Mouse (Mus musculus): ENCODE data around the gene Lgmn. TPM values are rescaled to one million over a fixed set of nuclear protein-coding genes. Genes with fewer than 3 reads are reported as not detected.

Gene Lgmn
- polyA plus RNA-seq, 1 experiment from 2014 or later, result 65.5 TPM

- H3K4me3 ChIP-seq (ENCODE audit: low read depth, low read length), result no peak overlapping the region
- ATAC-seq (replicated peaks; ENCODE audit: insufficient number of reproducible peaks, low FRiP score, low TSS enrichment, low read depth), result no peak
- no peak overlapping the region for H3K4me2 ChIP-seq (ENCODE audit: low read depth, low read length)
- WGBS, result 91% methylated on average over 7 of the region's 7 CpGs
- no peak for DNase-seq (ENCODE audit: low spot score)
- no peaks in the 10 kb centered on the region for H3K27me3 ChIP-seq (ENCODE audit: control insufficient read depth, insufficient read depth, low read length)
- H3K27ac ChIP-seq (replicated peaks; ENCODE audit: low read depth, low read length), result no peak overlapping the region
- H3K4me1 ChIP-seq (ENCODE audit: control insufficient read depth, insufficient read depth, low read length), result no peaks in the 10 kb centered on the region
- H3K36me3 ChIP-seq (replicated peaks; ENCODE audit: control insufficient read depth, insufficient read depth, low read depth, low read length), result no peaks in the 10 kb centered on the region
- no peak overlapping the region for H3K9ac ChIP-seq (replicated peaks; ENCODE audit: low read length)
- no peaks in the 10 kb centered on the region for H3K9me3 ChIP-seq (replicated peaks; ENCODE audit: control insufficient read depth, low read length)
Observed at GRCm38 (mm10) chr12:102365016-102365415, 74.6 kb downstream of the Lgmn start.

GRCm38 (mm10) chr12:102361189-102362161 is 78.1 kb downstream of the Lgmn start:
- no peaks in the 10 kb centered on the region for H3K36me3 ChIP-seq (replicated peaks; ENCODE audit: control insufficient read depth, insufficient read depth, low read depth, low read length)
- ATAC-seq (replicated peaks; ENCODE audit: insufficient number of reproducible peaks, low FRiP score, low TSS enrichment, low read depth) (no peak), DNase-seq (ENCODE audit: low spot score) (no peak)
- H3K27me3 ChIP-seq (ENCODE audit: control insufficient read depth, insufficient read depth, low read length), result no peaks in the 10 kb centered on the region
- H3K4me1 ChIP-seq (ENCODE audit: control insufficient read depth, insufficient read depth, low read length), result no peaks in the 10 kb centered on the region
- H3K9me3 ChIP-seq (replicated peaks; ENCODE audit: control insufficient read depth, low read length), result no peaks in the 10 kb centered on the region
- no peak overlapping the region for H3K27ac ChIP-seq (replicated peaks; ENCODE audit: low read depth, low read length)
- H3K4me3 ChIP-seq (ENCODE audit: low read depth, low read length), result no peak overlapping the region
- H3K4me2 ChIP-seq (ENCODE audit: low read depth, low read length), result no peak overlapping the region
- H3K9ac ChIP-seq (replicated peaks; ENCODE audit: low read length), result no peak overlapping the region
- WGBS, result 88% methylated on average over 10 of the region's 10 CpGs

DNA sequence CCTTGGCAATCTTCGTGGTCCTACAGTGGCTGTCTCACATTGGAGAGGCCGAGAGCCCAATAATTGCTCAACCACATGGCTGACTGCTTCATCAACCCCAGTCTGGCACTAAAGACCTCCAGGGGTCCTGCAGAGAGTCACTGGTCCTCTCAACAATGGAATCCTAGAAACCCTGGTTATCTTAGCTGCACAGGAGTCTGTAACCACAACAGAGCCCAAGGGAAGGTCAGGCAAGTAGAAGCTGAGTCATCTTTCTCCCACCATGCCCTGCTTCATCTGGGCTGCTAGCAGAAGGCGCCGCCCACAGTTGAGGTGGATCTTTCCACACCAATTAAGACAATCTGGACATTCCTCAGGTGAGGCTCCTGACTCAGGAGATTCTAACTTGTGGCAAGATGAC is 80.2 kb downstream of the Lgmn start:
- H3K27me3 ChIP-seq (ENCODE audit: control insufficient read depth, insufficient read depth, low read length), result no peaks in the 10 kb centered on the region
- no peak overlapping the region for H3K4me3 ChIP-seq (ENCODE audit: low read depth, low read length)
- H3K27ac ChIP-seq (replicated peaks; ENCODE audit: low read depth, low read length), result no peak overlapping the region
- no peaks in the 10 kb centered on the region for H3K9me3 ChIP-seq (replicated peaks; ENCODE audit: control insufficient read depth, low read length)
- no peak overlapping the region for H3K9ac ChIP-seq (replicated peaks; ENCODE audit: low read length)
- no peak for ATAC-seq (replicated peaks; ENCODE audit: insufficient number of reproducible peaks, low FRiP score, low TSS enrichment, low read depth)
- H3K4me2 ChIP-seq (ENCODE audit: low read depth, low read length), result no peak overlapping the region
- DNase-seq (ENCODE audit: low spot score), result no peak
- H3K4me1 ChIP-seq (ENCODE audit: control insufficient read depth, insufficient read depth, low read length), result no peaks in the 10 kb centered on the region
- no peaks in the 10 kb centered on the region for H3K36me3 ChIP-seq (replicated peaks; ENCODE audit: control insufficient read depth, insufficient read depth, low read depth, low read length)
- 92% methylated on average over 4 of the region's 4 CpGs for WGBS

DNA sequence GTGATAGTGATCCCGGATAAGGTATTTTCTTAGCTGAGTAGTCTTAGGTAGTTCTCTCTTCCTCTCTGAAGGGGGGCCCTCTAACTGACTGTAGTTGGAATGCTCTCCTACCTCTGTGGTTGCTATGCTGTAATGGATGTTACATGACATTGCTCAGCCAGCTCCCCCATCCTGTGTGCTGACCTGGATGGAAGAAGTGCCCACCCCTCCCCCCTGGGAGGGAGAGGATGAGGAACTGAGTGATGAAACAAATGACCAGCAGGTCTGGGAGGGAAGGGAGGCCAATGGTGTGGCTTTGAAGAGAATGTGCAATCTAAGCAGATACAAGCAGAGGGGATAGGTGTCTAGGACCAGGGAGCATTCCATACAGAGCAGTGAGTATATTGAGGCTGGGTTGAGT is 82.8 kb downstream of the Lgmn start:
- WGBS, result 96% methylated on average over 1 of the region's 1 CpGs
- ATAC-seq (replicated peaks; ENCODE audit: insufficient number of reproducible peaks, low FRiP score, low TSS enrichment, low read depth), result no peak
- H3K9me3 ChIP-seq (replicated peaks; ENCODE audit: control insufficient read depth, low read length), result no peaks in the 10 kb centered on the region
- H3K36me3 ChIP-seq (replicated peaks; ENCODE audit: control insufficient read depth, insufficient read depth, low read depth, low read length), result no peaks in the 10 kb centered on the region
- no peaks in the 10 kb centered on the region for H3K4me1 ChIP-seq (ENCODE audit: control insufficient read depth, insufficient read depth, low read length)
- no peak overlapping the region for H3K4me3 ChIP-seq (ENCODE audit: low read depth, low read length)
- H3K4me2 ChIP-seq (ENCODE audit: low read depth, low read length), result no peak overlapping the region
- no peak overlapping the region for H3K9ac ChIP-seq (replicated peaks; ENCODE audit: low read length)
- no peak overlapping the region for H3K27ac ChIP-seq (replicated peaks; ENCODE audit: low read depth, low read length)
- H3K27me3 ChIP-seq (ENCODE audit: control insufficient read depth, insufficient read depth, low read length), result no peaks in the 10 kb centered on the region
- no peak for DNase-seq (ENCODE audit: low spot score)

DNA sequence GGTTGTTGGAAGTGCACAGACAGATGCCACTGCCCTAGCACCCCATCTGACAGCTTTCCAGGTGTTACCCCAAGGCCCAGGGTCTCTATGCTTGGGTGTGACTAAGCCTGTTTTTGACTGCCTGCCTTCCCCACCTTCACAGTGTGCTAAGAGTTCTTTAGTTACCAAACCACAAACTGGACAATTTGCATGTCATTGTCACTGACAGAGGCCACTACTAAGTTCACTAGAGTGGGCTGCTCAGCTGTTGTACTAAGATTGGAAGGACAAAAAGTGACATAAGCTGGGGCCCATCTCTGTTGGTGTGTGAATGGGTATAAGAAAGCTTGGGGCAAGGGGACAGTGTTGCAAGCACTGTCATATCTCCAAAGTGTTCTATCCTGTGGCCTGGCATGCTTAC is 83.8 kb downstream of the Lgmn start:
- no peak overlapping the region for H3K9ac ChIP-seq (replicated peaks; ENCODE audit: low read length)
- no peaks in the 10 kb centered on the region for H3K36me3 ChIP-seq (replicated peaks; ENCODE audit: control insufficient read depth, insufficient read depth, low read depth, low read length)
- H3K4me1 ChIP-seq (ENCODE audit: control insufficient read depth, insufficient read depth, low read length), result no peaks in the 10 kb centered on the region
- no peak for ATAC-seq (replicated peaks; ENCODE audit: insufficient number of reproducible peaks, low FRiP score, low TSS enrichment, low read depth)
- H3K9me3 ChIP-seq (replicated peaks; ENCODE audit: control insufficient read depth, low read length), result no peaks in the 10 kb centered on the region
- H3K4me2 ChIP-seq (ENCODE audit: low read depth, low read length), result no peak overlapping the region
- no peaks in the 10 kb centered on the region for H3K27me3 ChIP-seq (ENCODE audit: control insufficient read depth, insufficient read depth, low read length)
- no peak overlapping the region for H3K27ac ChIP-seq (replicated peaks; ENCODE audit: low read depth, low read length)
- H3K4me3 ChIP-seq (ENCODE audit: low read depth, low read length), result no peak overlapping the region
- no peak for DNase-seq (ENCODE audit: low spot score)

DNA sequence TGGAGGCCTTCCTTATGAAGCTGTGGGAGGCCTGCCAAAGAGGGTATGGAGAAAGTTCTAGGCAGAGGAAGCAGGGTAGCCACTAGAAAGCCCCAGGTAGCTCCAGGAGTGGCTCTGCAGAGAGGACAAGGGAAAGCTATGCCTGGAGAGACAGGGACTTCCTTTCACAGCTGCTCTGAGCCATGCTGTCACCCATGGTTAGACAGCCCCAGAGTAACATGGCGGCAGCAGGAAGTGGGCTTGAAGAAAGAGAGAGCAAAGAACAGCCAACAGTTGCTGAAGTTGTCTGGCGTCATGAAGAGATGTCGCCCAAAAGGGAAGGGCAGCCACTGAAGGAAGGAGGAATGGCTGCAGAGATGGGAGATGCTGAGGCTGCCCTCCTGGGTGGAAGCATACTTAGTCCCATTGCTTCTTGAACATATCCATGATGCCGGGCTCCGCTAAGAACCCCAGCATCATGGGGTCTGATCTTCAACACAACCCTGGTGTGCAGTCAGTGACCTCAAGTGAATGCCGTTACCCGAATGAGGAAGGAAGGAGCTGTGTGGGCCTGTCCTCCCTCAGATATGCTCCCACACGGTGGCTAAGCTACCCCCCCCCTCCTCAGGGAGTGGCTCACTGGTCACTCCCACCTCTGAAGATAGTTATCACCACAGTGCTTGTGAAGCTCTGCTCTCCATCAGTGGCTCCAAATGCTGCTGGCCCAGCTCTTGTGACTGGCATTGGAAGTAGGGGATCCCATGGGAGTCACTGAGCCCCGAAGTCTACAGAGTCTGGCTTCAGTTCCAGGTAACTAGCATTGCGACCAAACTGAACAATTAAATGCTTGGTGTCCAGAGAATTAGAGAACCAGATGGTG is 85.3 kb downstream of the Lgmn start:
- no peaks in the 10 kb centered on the region for H3K9me3 ChIP-seq (replicated peaks; ENCODE audit: control insufficient read depth, low read length)
- no peak overlapping the region for H3K4me3 ChIP-seq (ENCODE audit: low read depth, low read length)
- 86% methylated on average over 10 of the region's 10 CpGs for WGBS
- ATAC-seq (replicated peaks; ENCODE audit: insufficient number of reproducible peaks, low FRiP score, low TSS enrichment, low read depth) (no peak), DNase-seq (ENCODE audit: low spot score) (no peak)
- no peak overlapping the region for H3K27ac ChIP-seq (replicated peaks; ENCODE audit: low read depth, low read length)
- H3K36me3 ChIP-seq (replicated peaks; ENCODE audit: control insufficient read depth, insufficient read depth, low read depth, low read length), result no peaks in the 10 kb centered on the region
- H3K9ac ChIP-seq (replicated peaks; ENCODE audit: low read length), result no peak overlapping the region
- H3K4me2 ChIP-seq (ENCODE audit: low read depth, low read length), result no peak overlapping the region
- no peaks in the 10 kb centered on the region for H3K4me1 ChIP-seq (ENCODE audit: control insufficient read depth, insufficient read depth, low read length)
- no peaks in the 10 kb centered on the region for H3K27me3 ChIP-seq (ENCODE audit: control insufficient read depth, insufficient read depth, low read length)

- Histone ChIP-seq H3K9me3 (replicated peaks; ENCODE audit: control insufficient read depth, low read length) (no peaks in the 10 kb centered on the region), H3K36me3 (replicated peaks; ENCODE audit: control insufficient read depth, insufficient read depth, low read depth, low read length) (no peaks in the 10 kb centered on the region), H3K9ac (replicated peaks; ENCODE audit: low read length) (no peak overlapping the region), H3K4me3 (ENCODE audit: low read depth, low read length) (no peak overlapping the region), H3K4me2 (ENCODE audit: low read depth, low read length) (no peak overlapping the region), H3K27ac (replicated peaks; ENCODE audit: low read depth, low read length) (no peak overlapping the region), H3K4me1 (ENCODE audit: control insufficient read depth, insufficient read depth, low read length) (no peaks in the 10 kb centered on the region), H3K27me3 (ENCODE audit: control insufficient read depth, insufficient read depth, low read length) (no peaks in the 10 kb centered on the region)
- DNase-seq (ENCODE audit: low spot score) (no peak), ATAC-seq (replicated peaks; ENCODE audit: insufficient number of reproducible peaks, low FRiP score, low TSS enrichment, low read depth) (no peak)
- WGBS, result 90% methylated on average over 1 of the region's 1 CpGs
Observed at GRCm38 (mm10) chr12:102350997-102351396, 88.6 kb downstream of the Lgmn start.

GRCm38 (mm10) chr12:102348447-102348846 is 91.2 kb downstream of the Lgmn start:
- H3K9me3 ChIP-seq (replicated peaks; ENCODE audit: control insufficient read depth, low read length), result no peaks in the 10 kb centered on the region
- no peak overlapping the region for H3K4me2 ChIP-seq (ENCODE audit: low read depth, low read length)
- DNase-seq (ENCODE audit: low spot score) (no peak), ATAC-seq (replicated peaks; ENCODE audit: insufficient number of reproducible peaks, low FRiP score, low TSS enrichment, low read depth) (no peak)
- H3K4me1 ChIP-seq (ENCODE audit: control insufficient read depth, insufficient read depth, low read length), result no peaks in the 10 kb centered on the region
- WGBS, result 91% methylated on average over 6 of the region's 6 CpGs
- no peak overlapping the region for H3K27ac ChIP-seq (replicated peaks; ENCODE audit: low read depth, low read length)
- H3K27me3 ChIP-seq (ENCODE audit: control insufficient read depth, insufficient read depth, low read length), result no peaks in the 10 kb centered on the region
- no peak overlapping the region for H3K4me3 ChIP-seq (ENCODE audit: low read depth, low read length)
- H3K9ac ChIP-seq (replicated peaks; ENCODE audit: low read length), result no peak overlapping the region
- H3K36me3 ChIP-seq (replicated peaks; ENCODE audit: control insufficient read depth, insufficient read depth, low read depth, low read length), result no peaks in the 10 kb centered on the region
